Comparison of ENCODE assay signal across 25 mouse cellular contexts in genomic region chr13:95714271-95714975, GRCm38 (mm10). TPM values are rescaled to one million over a fixed set of nuclear protein-coding genes. Genes with fewer than 3 reads are reported as not detected.
DNase-seq lines count a peak whose midpoint lies in the region; ATAC-seq and TF ChIP-seq lines count a peak whose summit lies in the region.
"Had no signal": no experiment of that assay in that cellular context is flagged by ENCODE, and none has a peak within 500 bp of the region (broad histone marks: within the 10 kb centered on the region; RNA-seq: fewer than 3 reads in every experiment).

No protein-coding gene starts in this region.

- peak; percentile 57 to 62 for DNase-seq in cerebellum, postnatal 10 days
- DNase-seq in cerebellum, postnatal 25 days = no peak
- DNase-seq in limb, embryonic 14.5 days (ENCODE audit: low spot score) = peak; percentile 18
- no peak for DNase-seq in limb, embryonic 10.5 days (ENCODE audit: low spot score)
- no peak for DNase-seq in layer of hippocampus, adult 11-12 months (ENCODE audit: low spot score)
- DNase-seq: adrenal gland, postnatal 10 days; cerebellum, adult 11 months; cerebellum, adult 9-11 months; gastrocnemius, postnatal 10 days; kidney, adult 9 months; kidney, postnatal 10 days; liver, embryonic 13.5 days; lung, adult 18-20 months; lung, postnatal 10 days; midbrain, embryonic 14.5 days; right cerebral cortex, postnatal 25 days; thymus, postnatal 14 days had no signal

- no peak overlapping the region for H3K4me3 ChIP-seq in forebrain, embryonic 16.5 days (replicated peaks; ENCODE audit: low read length)
- no peak overlapping the region for H3K4me3 ChIP-seq in forebrain, embryonic 12.5 days (replicated peaks)
- H3K4me3 ChIP-seq in limb, embryonic 14.5 days (replicated peaks; ENCODE audit: low read length) = no peak overlapping the region
- H3K4me3 ChIP-seq in limb, embryonic 10.5 days = no peak overlapping the region
- H3K4me3 ChIP-seq: hindbrain, embryonic 12.5 days; limb, embryonic 15.5 days; liver, embryonic 13.5 days; stomach, embryonic 15.5 days had no signal

- no peaks in the 10 kb centered on the region for H3K9me3 ChIP-seq in forebrain, embryonic 16.5 days (ENCODE audit: control insufficient read depth, low read length)
- H3K9me3 ChIP-seq in forebrain, embryonic 12.5 days = no peaks in the 10 kb centered on the region
- H3K9me3 ChIP-seq in limb, embryonic 14.5 days (ENCODE audit: control insufficient read depth, low read length) = no peaks in the 10 kb centered on the region
- no peaks in the 10 kb centered on the region for H3K9me3 ChIP-seq in limb, embryonic 10.5 days (replicated peaks)
- H3K9me3 ChIP-seq: G1E; hindbrain, embryonic 12.5 days; limb, embryonic 15.5 days; liver, embryonic 13.5 days; stomach, embryonic 15.5 days had no signal

- no peak overlapping the region for H3K4me2 ChIP-seq in forebrain, embryonic 16.5 days (ENCODE audit: low read length)
- no peak overlapping the region for H3K4me2 ChIP-seq in forebrain, embryonic 12.5 days
- no peak overlapping the region for H3K4me2 ChIP-seq in limb, embryonic 14.5 days (replicated peaks; ENCODE audit: low read depth, low read length, severe bottlenecking)
- H3K4me2 ChIP-seq: hindbrain, embryonic 12.5 days; limb, embryonic 15.5 days; liver, embryonic 13.5 days; stomach, embryonic 15.5 days had no signal

- no peaks in the 10 kb centered on the region for H3K27me3 ChIP-seq in forebrain, embryonic 16.5 days (replicated peaks; ENCODE audit: control insufficient read depth, insufficient read depth, low read length)
- no peaks in the 10 kb centered on the region for H3K27me3 ChIP-seq in forebrain, embryonic 12.5 days
- no peaks in the 10 kb centered on the region for H3K27me3 ChIP-seq in limb, embryonic 14.5 days (ENCODE audit: control insufficient read depth, insufficient read depth, low read length)
- no peaks in the 10 kb centered on the region for H3K27me3 ChIP-seq in limb, embryonic 10.5 days (ENCODE audit: low read depth, poor library complexity, severe bottlenecking)
- H3K27me3 ChIP-seq: hindbrain, embryonic 12.5 days; limb, embryonic 15.5 days; liver, embryonic 13.5 days; Patski; stomach, embryonic 15.5 days had no signal

- no peak overlapping the region; the same call in 1 of the 2 replicates for H3K27ac ChIP-seq in forebrain, embryonic 16.5 days (ENCODE audit: low read length)
- no peak overlapping the region for H3K27ac ChIP-seq in forebrain, embryonic 12.5 days
- no peak overlapping the region for H3K27ac ChIP-seq in limb, embryonic 14.5 days (replicated peaks; ENCODE audit: low read depth, low read length)
- H3K27ac ChIP-seq in limb, embryonic 10.5 days = no peak overlapping the region
- H3K27ac ChIP-seq: hindbrain, embryonic 12.5 days; limb, embryonic 15.5 days; liver, embryonic 13.5 days; stomach, embryonic 15.5 days had no signal

- no peak for TF ChIP-seq POLR2A in limb, embryonic 14.5 days (IDR thresholded peaks at IDR 0.05; ENCODE audit: borderline replicate concordance, extremely low read depth, insufficient read depth, insufficient read length)

- ATAC-seq in forebrain, embryonic 16.5 days = peak; percentile 47; the same call in 1 of the 2 replicates
- no peak for ATAC-seq in forebrain, embryonic 12.5 days (ENCODE audit: low FRiP score)
- peak; percentile 62 for ATAC-seq in limb, embryonic 14.5 days (ENCODE audit: low FRiP score, low read depth)
- ATAC-seq: intestine, postnatal 0 days; Patski had no signal

- 52% methylated on average over 3 of the region's 3 CpGs for WGBS in forebrain, embryonic 16.5 days
- WGBS in forebrain, embryonic 12.5 days = 79% methylated on average over 3 of the region's 3 CpGs
- 48% methylated on average over 3 of the region's 3 CpGs for WGBS in limb, embryonic 14.5 days
- 77% methylated on average over 3 of the region's 3 CpGs for WGBS in limb, embryonic 10.5 days

- H3K9ac ChIP-seq in forebrain, embryonic 16.5 days (replicated peaks; ENCODE audit: low read depth, low read length) = no peak overlapping the region
- H3K9ac ChIP-seq in forebrain, embryonic 12.5 days = no peak overlapping the region
- no peak overlapping the region for H3K9ac ChIP-seq in limb, embryonic 14.5 days (ENCODE audit: low read depth, low read length, severe bottlenecking)
- H3K9ac ChIP-seq: hindbrain, embryonic 12.5 days; limb, embryonic 15.5 days; liver, embryonic 13.5 days; stomach, embryonic 15.5 days had no signal

- peaks cover 4% of the 10 kb centered on the region; the same call in 1 of the 2 replicates for H3K4me1 ChIP-seq in forebrain, embryonic 16.5 days (replicated peaks; ENCODE audit: control insufficient read depth, insufficient read depth, low read length)
- H3K4me1 ChIP-seq in forebrain, embryonic 12.5 days = no peaks in the 10 kb centered on the region
- H3K4me1 ChIP-seq in limb, embryonic 14.5 days (ENCODE audit: control insufficient read depth, insufficient read depth, low read length) = no peaks in the 10 kb centered on the region
- no peaks in the 10 kb centered on the region for H3K4me1 ChIP-seq in limb, embryonic 10.5 days
- H3K4me1 ChIP-seq: hindbrain, embryonic 12.5 days; limb, embryonic 15.5 days; stomach, embryonic 15.5 days had no signal

- H3K36me3 ChIP-seq in forebrain, embryonic 16.5 days (ENCODE audit: control insufficient read depth, insufficient read depth) = no peaks in the 10 kb centered on the region
- peaks cover 10% of the 10 kb centered on the region for H3K36me3 ChIP-seq in forebrain, embryonic 12.5 days (replicated peaks)
- H3K36me3 ChIP-seq in limb, embryonic 14.5 days (ENCODE audit: control insufficient read depth, insufficient read depth, low read length) = peaks cover 4% of the 10 kb centered on the region; the same call in 1 of the 2 replicates
- H3K36me3 ChIP-seq in limb, embryonic 10.5 days = no peaks in the 10 kb centered on the region
- H3K36me3 ChIP-seq: G1E; hindbrain, embryonic 12.5 days; limb, embryonic 15.5 days; liver, embryonic 13.5 days had no signal

RNA-seq across cellular contexts. Expression of gene F2rl2, which starts 17.8 kb away (rescaled TPM):
- 0.24 and 0.35 TPM in 2 replicates for polyA plus RNA-seq in forebrain, embryonic 16.5 days (2015; fragmentation: Nextera tagmentation; extraction: Ambion mirVana)
- polyA plus RNA-seq in forebrain, embryonic 12.5 days (2016; fragmentation: Nextera tagmentation; extraction: Ambion mirVana) = 0.76 and 0.79 TPM in 2 replicates
- polyA plus RNA-seq in limb, embryonic 14.5 days (2012; rRNA removed) = 0.16 and 0.46 TPM in 2 replicates
- polyA plus RNA-seq in limb, embryonic 14.5 days (2014; fragmentation: Nextera tagmentation; extraction: Ambion mirVana) = 0.21 and 0.33 TPM in 2 replicates
- polyA plus RNA-seq in limb, embryonic 10.5 days (2016; fragmentation: Nextera tagmentation; extraction: Ambion mirVana) = 1.1 and 1.4 TPM in 2 replicates
- polyA plus RNA-seq: G1E, Patski had no signal

Comparison
In these comparisons a context has a peak if more than half of its experiments do, and no peak if none do; other contexts are left out.
1. DNase-seq: peak in cerebellum, postnatal 10 days (2 of 2) and limb, embryonic 14.5 days (single experiment); none in cerebellum, postnatal 25 days (0 of 2), limb, embryonic 10.5 days (single experiment) and layer of hippocampus, adult 11-12 months (single experiment).